Mouse (Mus musculus): ENCODE measurements at regions not wholly inside any gene's neighbourhood (a gene's known extent, or its start where the extent isn't known, plus 50 kb on each side); places are given as distances from the start of the nearest gene placed in this dataset.

DNA sequence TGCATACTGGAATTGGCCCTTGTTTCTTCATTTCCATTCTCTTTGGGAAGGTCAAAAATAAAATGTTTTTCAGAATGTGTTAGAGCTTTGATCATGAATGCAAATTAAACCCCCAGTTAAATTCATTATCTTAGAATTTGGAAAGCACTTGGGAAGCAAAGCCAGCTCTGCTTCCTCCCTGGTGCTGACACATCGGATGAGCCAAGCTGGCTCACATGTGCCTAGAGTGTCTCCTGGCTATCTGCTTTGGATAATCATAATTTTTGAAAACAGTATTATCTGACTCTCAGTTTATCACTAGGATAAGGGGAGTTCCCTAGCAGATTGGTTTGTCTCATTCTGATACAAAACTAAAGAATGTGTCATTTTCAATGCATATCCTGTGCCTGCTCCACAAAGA, 649.4 kb upstream of the Chordc1 start:
- H3K27me3 ChIP-seq: no peaks in the 10 kb centered on the region
- no peaks in the 10 kb centered on the region for H3K9me3 ChIP-seq (replicated peaks)
- no peak overlapping the region for H3K4me2 ChIP-seq
- H3K9ac ChIP-seq: no peak overlapping the region
- H3K36me3 ChIP-seq (ENCODE audit: poor library complexity, severe bottlenecking): no peaks in the 10 kb centered on the region
- no peaks in the 10 kb centered on the region for H3K4me1 ChIP-seq
- no peak for ATAC-seq
- H3K4me3 ChIP-seq: no peak overlapping the region
- WGBS: 89% methylated on average over 1 of the region's 1 CpGs
- no peak overlapping the region for H3K27ac ChIP-seq

DNA sequence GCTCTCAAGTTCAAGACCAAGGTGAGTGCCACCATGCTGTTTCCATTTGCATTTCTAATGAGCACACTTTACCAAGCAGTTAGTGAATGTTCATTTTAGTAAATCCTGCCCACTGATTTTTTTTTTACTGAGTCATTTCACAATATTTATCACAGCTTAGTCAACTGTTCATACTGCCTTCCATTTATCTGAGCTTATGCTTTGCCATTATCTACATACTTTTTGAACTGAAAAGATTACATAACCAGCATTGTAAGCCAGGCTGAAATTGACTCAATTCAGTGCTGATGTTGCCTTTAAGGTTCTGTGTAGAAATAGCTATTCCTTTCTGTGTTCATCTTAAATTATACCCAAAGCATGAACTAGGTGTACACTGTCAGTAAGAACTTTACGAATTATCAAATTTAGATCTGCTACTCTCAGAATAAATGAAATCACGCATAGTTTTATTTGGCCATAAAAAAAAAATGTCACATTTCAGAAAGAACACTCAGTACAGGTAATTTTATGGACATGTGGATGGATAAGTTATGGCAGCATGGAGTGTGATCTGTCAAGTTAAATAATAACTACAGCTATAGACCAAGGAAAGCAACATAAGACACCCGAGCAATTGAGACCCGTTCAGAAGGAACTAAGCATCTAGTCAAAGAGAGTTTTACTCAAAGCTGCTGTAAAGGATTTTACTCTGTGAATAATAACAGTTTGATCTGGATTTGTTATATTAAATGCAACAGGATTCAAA, 645.9 kb upstream of the Chordc1 start:
- H3K27me3 ChIP-seq: no peaks in the 10 kb centered on the region

DNA sequence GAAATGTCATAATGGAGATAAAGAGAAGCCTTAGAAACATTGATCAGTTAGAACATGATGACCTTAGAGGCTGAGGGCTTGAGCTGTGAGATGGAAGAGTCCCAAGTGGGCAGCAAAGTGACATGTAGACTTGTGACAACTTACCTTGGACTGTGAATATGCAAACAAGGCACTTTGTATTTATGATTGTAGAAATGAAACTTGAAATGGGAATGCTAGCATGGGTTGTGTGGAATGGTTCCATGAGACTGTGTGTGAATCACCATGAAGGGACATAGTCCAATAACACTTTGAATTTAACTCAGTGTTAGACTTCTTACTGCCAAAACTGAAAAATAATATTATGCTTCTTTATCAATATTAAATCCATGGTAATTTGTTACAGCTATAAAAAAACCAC, 638.1 kb upstream of the Chordc1 start:
- H3K27ac ChIP-seq: no peak overlapping the region
- no peaks in the 10 kb centered on the region for H3K27me3 ChIP-seq
- no peak overlapping the region for H3K9ac ChIP-seq
- H3K4me2 ChIP-seq: no peak overlapping the region
- no peak for ATAC-seq
- H3K36me3 ChIP-seq (ENCODE audit: poor library complexity, severe bottlenecking): no peaks in the 10 kb centered on the region
- H3K9me3 ChIP-seq (replicated peaks): no peaks in the 10 kb centered on the region
- H3K4me3 ChIP-seq: no peak overlapping the region
- no peaks in the 10 kb centered on the region for H3K4me1 ChIP-seq

More for the DNA sequence above, 645.9 kb upstream of the Chordc1 start:
- Histone ChIP-seq H3K36me3 (ENCODE audit: poor library complexity, severe bottlenecking) (no peaks in the 10 kb centered on the region), H3K27ac (no peak overlapping the region), H3K4me3 (no peak overlapping the region), H3K9ac (no peak overlapping the region), H3K4me1 (no peaks in the 10 kb centered on the region), H3K9me3 (replicated peaks) (no peaks in the 10 kb centered on the region), H3K4me2 (no peak overlapping the region)
- WGBS: 93% methylated on average over 4 of the region's 4 CpGs
- no peak for ATAC-seq

DNA sequence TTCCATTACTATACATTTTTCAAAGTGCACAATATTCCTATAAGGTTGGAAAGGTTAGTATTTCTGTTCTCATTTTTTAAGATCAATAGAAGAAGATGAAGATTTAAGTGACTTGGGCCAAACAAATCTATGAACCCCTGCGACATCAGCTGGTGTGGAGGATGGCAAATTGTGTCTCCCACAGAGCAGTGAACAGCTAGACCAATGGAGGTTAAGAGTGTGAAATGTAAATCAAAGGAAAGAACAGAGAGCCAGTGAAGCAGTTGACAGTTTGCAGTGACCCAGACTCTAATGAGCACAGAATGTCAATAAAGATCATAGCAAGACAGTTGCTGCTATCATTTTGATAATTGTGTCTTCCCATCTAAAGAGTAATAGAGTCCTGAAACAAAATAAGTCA, 627.8 kb upstream of the Chordc1 start:
- Histone ChIP-seq H3K4me2 (no peak overlapping the region), H3K9ac (no peak overlapping the region), H3K36me3 (ENCODE audit: poor library complexity, severe bottlenecking) (no peaks in the 10 kb centered on the region), H3K27me3 (no peaks in the 10 kb centered on the region), H3K4me3 (no peak overlapping the region), H3K9me3 (replicated peaks) (no peaks in the 10 kb centered on the region), H3K27ac (no peak overlapping the region), H3K4me1 (no peaks in the 10 kb centered on the region)
- peak; percentile 43; the same call in 1 of the 2 replicates for ATAC-seq
- 56% methylated on average over 1 of the region's 1 CpGs for WGBS

DNA sequence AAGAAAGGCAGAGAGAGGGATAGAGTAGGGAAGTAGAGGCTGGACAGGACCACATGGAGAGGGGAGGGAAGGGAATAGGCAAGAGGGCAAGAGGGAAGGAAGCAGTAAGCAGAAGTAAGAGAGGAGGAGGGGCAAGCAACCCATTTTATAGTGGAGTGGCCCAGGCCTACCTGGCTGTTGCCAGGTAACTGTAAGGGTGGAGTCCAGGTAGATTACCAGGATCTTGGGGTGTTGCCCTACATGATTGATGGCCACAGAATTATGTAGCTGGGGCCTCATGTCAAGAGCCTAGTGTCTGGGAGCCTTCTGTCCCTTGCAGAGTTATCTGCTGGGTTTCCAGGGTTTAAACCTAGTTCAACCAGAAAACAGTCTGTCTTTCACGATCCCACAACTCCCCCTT, 623.7 kb upstream of the Chordc1 start:
- no peak overlapping the region for H3K4me2 ChIP-seq
- no peaks in the 10 kb centered on the region for H3K27me3 ChIP-seq
- H3K9ac ChIP-seq: no peak overlapping the region
- no peak for ATAC-seq
- no peak overlapping the region for H3K27ac ChIP-seq
- H3K36me3 ChIP-seq (ENCODE audit: poor library complexity, severe bottlenecking): no peaks in the 10 kb centered on the region
- no peaks in the 10 kb centered on the region for H3K4me1 ChIP-seq
- no peak overlapping the region for H3K4me3 ChIP-seq
- H3K9me3 ChIP-seq (replicated peaks): no peaks in the 10 kb centered on the region
- 84% methylated on average over 1 of the region's 1 CpGs for WGBS

DNA sequence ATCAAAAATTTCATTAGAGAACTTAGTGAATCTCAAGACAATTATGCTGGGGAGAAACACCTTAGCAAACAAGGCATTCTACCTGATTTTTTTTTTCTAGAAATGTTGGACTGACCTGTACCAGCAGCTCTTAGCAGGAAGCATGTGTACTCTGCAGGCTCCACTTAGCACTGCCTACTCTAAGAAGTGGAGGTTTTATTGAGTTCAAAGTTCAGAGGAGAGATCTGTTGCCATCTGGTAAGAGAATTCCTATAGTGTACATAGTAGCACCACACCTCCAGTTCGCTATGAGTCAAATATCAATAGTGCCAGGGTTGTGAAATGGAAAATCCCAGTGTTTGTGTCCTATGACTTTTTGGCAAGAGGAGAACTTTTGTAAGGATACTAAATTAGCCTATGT, 616.4 kb upstream of the Chordc1 start:
- Histone ChIP-seq H3K27me3 (no peaks in the 10 kb centered on the region), H3K9ac (no peak overlapping the region), H3K4me1 (no peaks in the 10 kb centered on the region), H3K36me3 (ENCODE audit: poor library complexity, severe bottlenecking) (no peaks in the 10 kb centered on the region), H3K4me3 (no peak overlapping the region), H3K27ac (no peak overlapping the region), H3K4me2 (no peak overlapping the region), H3K9me3 (replicated peaks) (no peaks in the 10 kb centered on the region)
- 95% methylated on average over 1 of the region's 1 CpGs for WGBS
- ATAC-seq: no peak

Data from forebrain, embryonic 13.5 days (tissue).